Mouse (Mus musculus): ENCODE measurements around the gene Fut4.

DNA sequence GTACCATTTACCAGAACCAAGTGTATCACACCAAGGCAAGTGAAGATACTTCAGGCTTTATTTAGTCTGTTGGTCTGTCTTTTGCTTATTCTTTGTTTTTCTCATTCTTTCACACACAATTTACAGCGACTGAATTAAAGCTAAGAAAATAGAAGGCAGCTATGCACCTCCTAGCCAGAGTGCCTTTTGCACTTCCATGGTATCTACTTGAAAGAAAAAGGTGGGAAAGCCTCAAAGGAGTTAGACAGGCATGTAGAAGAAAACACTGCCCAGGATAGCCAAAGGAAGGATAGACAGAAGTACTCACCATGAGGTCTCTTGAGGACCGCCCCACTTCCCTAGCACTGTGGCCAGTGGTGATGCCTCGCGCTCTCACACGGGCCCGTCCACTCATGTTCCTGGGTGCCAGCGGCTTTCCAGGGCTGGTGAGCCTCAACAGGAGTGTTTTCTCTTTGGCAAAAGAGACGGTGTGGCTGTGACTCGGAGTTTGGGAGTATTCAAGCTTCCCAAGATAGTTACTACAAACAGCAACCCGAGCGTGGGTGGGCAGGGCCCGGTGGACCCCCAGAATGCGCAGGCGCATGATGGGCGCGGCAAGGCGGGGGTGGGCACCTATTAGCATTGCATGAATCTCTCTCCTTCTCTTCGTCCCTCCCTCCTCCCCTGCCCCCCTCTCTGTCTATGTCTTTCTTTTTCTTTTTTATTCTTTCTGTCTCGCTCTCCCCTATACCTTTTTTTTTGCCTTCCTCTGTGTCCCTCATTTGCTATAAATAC is 11.9 kb downstream of the Fut4 start, which contains the start of gene Piwil4:
- TF ChIP-seq GATA1 (IDR thresholded peaks at IDR 0.05; ENCODE audit: borderline replicate concordance, low read length) (no peak), CTCF (IDR thresholded peaks at IDR 0.05; ENCODE audit: low read depth, low read length) (no peak), TAL1 (conservative IDR thresholded peaks at IDR 0.05; ENCODE audit: low read depth, low read length) (no peak)
